Mouse (Mus musculus) liver, embryonic 16.5 days (tissue): ENCODE results near the gene Grik3. TPM values are rescaled to one million over a fixed set of nuclear protein-coding genes. Genes with fewer than 3 reads are reported as not detected.

ENCODE experiments used
- ATAC-seq: fragments of 200-750 bp; cut with Nextera tagmentation; 2 replicates; pipeline ENCODE4 v1.8.0; 2017; ENCODE audit warnings: low read depth, mild to moderate bottlenecking, moderate number of reproducible peaks, moderate library complexity
- H3K27ac ChIP-seq: fragments of 300-500 bp; sonication (generic); 2 replicates; pipeline ENCODE4 v1.5.1; 2014; ENCODE audit warnings: mild to moderate bottlenecking, low read length
- H3K27me3 ChIP-seq: fragments of 300-500 bp; sonication (generic); 2 replicates; pipeline ENCODE4 v1.6.1; 2014; ENCODE audit warnings: low read depth, low read length, mixed read lengths; ENCODE audit not compliant: control insufficient read depth, insufficient read depth
- H3K36me3 ChIP-seq: fragments of 300-500 bp; sonication (generic); 2 replicates; pipeline ENCODE4 v1.6.1; 2014; ENCODE audit warnings: mild to moderate bottlenecking; ENCODE audit not compliant: control insufficient read depth, insufficient read depth
- H3K4me1 ChIP-seq: fragments of 300-500 bp; sonication (generic); 2 replicates; pipeline ENCODE4 v1.6.1; 2014; ENCODE audit warnings: low read depth, low read length, mixed read lengths; ENCODE audit not compliant: control insufficient read depth
- H3K4me2 ChIP-seq: fragments of 300-500 bp; sonication (generic); 2 replicates; pipeline ENCODE4 v1.6.1; 2014; ENCODE audit warnings: low read depth, low read length, mixed read lengths
- H3K4me3 ChIP-seq: fragments of 300-500 bp; sonication (generic); 2 replicates; pipeline ENCODE4 v1.5.1; 2014; ENCODE audit warnings: low read depth, mild to moderate bottlenecking, low read length
- H3K9ac ChIP-seq: fragments of 300-500 bp; sonication (generic); 2 replicates; pipeline ENCODE4 v1.6.1; 2014; ENCODE audit warnings: low read depth, low read length
- H3K9me3 ChIP-seq: fragments of 300-500 bp; sonication (generic); replicated peaks from 2 replicates; pipeline ENCODE4 v1.6.1; 2016; ENCODE audit warnings: low read length; ENCODE audit not compliant: control insufficient read depth
- WGBS: fragments of 180-500 bp; shearing (Covaris S2); extraction: QIAGEN DNeasy Blood & Tissue Kit; methylation state at CpG from one replicate; pipeline ENCODE4 v1.1.7; 2014; ENCODE audit not compliant: insufficient replicate concordance; 5-methylcytosine and 5-hydroxymethylcytosine counted together
- polyA plus RNA-seq: library from polyadenylated mRNA; unstranded; fragments of >200 nt; fragmentation: Nextera tagmentation; extraction: Ambion mirVana; gene quantifications from 2 replicates; pipeline ENCODE4 v1.2.1, GENCODE M21; 2015

The Grik3 gene
- polyA plus RNA-seq, 1 experiment from 2014 or later, result not detected

GRCm38 (mm10) chr4:125488796-125489637 lies 1.5 kb upstream of the Grik3 start:
- Histone ChIP-seq H3K4me2 (no peak overlapping the region), H3K4me3 (no peak overlapping the region), H3K36me3 (no peaks in the 10 kb centered on the region), H3K9me3 (no peaks in the 10 kb centered on the region), H3K27ac (no peak overlapping the region), H3K27me3 (peaks cover 87% of the 10 kb centered on the region), H3K9ac (no peak overlapping the region), H3K4me1 (no peaks in the 10 kb centered on the region)
- no peak for ATAC-seq
- 4% methylated on average over 26 of the region's 26 CpGs for WGBS

- Histone ChIP-seq H3K9ac (no peak overlapping the region), H3K27ac (no peak overlapping the region), H3K9me3 (no peaks in the 10 kb centered on the region), H3K27me3 (peaks cover 94% of the 10 kb centered on the region), H3K4me1 (no peaks in the 10 kb centered on the region), H3K36me3 (no peaks in the 10 kb centered on the region), H3K4me2 (no peak overlapping the region), H3K4me3 (no peak overlapping the region)
- ATAC-seq, result no peak
- WGBS, result 2% methylated on average over 78 of the region's 81 CpGs
These were observed 454 bp upstream of the Grik3 start for GRCm38 (mm10) chr4:125489901-125490590.

GRCm38 (mm10) chr4:125491505-125492121 lies 1.1 kb downstream of the Grik3 start:
- Histone ChIP-seq H3K36me3 (no peaks in the 10 kb centered on the region), H3K27me3 (peaks cover 82% of the 10 kb centered on the region), H3K27ac (no peak overlapping the region), H3K9me3 (no peaks in the 10 kb centered on the region), H3K4me2 (no peak overlapping the region), H3K9ac (no peak overlapping the region), H3K4me3 (no peak overlapping the region), H3K4me1 (no peaks in the 10 kb centered on the region)
- ATAC-seq, result no peak
- 3% methylated on average over 42 of the region's 42 CpGs for WGBS

DNA sequence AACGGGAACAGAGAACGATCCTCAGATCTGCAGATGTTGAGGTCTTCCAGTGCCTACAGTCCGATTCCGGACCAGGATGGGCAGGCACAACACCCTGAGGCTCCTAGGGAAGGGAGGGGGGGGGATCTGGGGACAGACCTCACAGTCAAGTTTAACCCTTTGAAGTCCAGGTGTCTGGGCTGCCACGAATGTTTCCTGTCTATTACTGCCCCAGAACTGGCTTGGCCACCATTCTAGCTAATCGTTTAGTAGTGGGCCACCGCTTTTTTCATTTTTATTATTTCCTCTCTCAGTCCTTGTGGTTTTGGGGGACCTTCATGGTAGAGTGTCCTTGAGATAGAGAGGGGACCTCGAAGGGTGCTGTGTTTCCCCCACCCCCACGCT lies 1.6 kb downstream of the Grik3 start:
- Histone ChIP-seq H3K9ac (no peak overlapping the region), H3K27me3 (peaks cover 77% of the 10 kb centered on the region), H3K4me1 (no peaks in the 10 kb centered on the region), H3K36me3 (no peaks in the 10 kb centered on the region), H3K27ac (no peak overlapping the region), H3K4me3 (no peak overlapping the region), H3K4me2 (no peak overlapping the region), H3K9me3 (no peaks in the 10 kb centered on the region)
- 7% methylated on average over 9 of the region's 9 CpGs for WGBS
- ATAC-seq, result no peak

DNA sequence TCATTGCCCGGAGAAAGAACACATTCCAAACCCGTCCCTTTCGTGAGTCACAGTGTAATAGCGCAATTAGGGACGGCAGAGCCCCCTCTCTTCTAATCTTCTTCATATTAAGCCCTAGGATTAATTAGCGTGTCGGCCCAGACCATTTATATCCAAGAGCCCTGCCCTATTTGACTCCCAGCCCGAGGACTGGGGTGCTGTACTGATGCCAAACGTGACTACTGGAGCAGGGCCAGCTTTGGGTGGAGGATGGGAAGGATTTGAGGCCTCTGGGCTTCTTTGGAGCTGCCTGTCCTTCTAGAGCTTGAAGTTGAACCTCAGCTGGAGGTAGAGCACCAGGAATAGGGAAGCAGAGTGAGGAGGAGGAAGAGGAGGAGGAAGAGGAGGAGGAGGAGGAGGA lies 2.2 kb downstream of the Grik3 start:
- H3K4me3 ChIP-seq, result no peak overlapping the region
- H3K36me3 ChIP-seq, result no peaks in the 10 kb centered on the region
- no peak overlapping the region for H3K27ac ChIP-seq
- 23% methylated on average over 9 of the region's 9 CpGs for WGBS
- no peak for ATAC-seq
- no peaks in the 10 kb centered on the region for H3K9me3 ChIP-seq
- H3K4me1 ChIP-seq, result no peaks in the 10 kb centered on the region
- peaks cover 71% of the 10 kb centered on the region for H3K27me3 ChIP-seq
- H3K4me2 ChIP-seq, result no peak overlapping the region
- no peak overlapping the region for H3K9ac ChIP-seq

DNA sequence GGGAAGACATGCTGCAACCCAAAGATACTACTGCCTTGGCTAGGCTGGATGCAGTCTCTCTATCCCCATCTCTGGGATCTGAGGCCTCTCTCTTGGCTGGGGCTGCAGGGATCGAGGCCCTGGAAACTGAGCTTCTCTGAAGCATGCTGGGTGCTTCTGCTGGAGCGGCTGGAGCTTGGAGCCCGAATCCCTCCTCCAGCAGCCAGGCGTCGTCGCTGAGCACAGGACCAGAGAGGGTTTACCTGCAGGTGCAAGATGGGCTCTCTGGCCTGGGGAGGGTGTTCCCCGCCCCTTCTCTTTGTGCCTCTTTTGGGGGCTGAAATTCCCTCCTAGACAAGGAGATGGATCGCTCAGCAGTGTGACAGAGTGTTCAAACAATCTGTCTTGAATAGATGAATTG lies 2.6 kb downstream of the Grik3 start:
- H3K36me3 ChIP-seq, result no peaks in the 10 kb centered on the region
- ATAC-seq, result no peak
- H3K9ac ChIP-seq, result no peak overlapping the region
- H3K9me3 ChIP-seq, result no peaks in the 10 kb centered on the region
- WGBS, result 13% methylated on average over 8 of the region's 8 CpGs
- no peaks in the 10 kb centered on the region for H3K4me1 ChIP-seq
- H3K4me2 ChIP-seq, result no peak overlapping the region
- peaks cover 69% of the 10 kb centered on the region for H3K27me3 ChIP-seq
- H3K27ac ChIP-seq, result no peak overlapping the region
- H3K4me3 ChIP-seq, result no peak overlapping the region

GRCm38 (mm10) chr4:125495477-125495876 lies 5.0 kb downstream of the Grik3 start:
- Histone ChIP-seq H3K27me3 (peaks cover 46% of the 10 kb centered on the region), H3K27ac (no peak overlapping the region), H3K4me1 (no peaks in the 10 kb centered on the region), H3K36me3 (no peaks in the 10 kb centered on the region), H3K9me3 (no peaks in the 10 kb centered on the region), H3K4me3 (no peak overlapping the region), H3K9ac (no peak overlapping the region), H3K4me2 (no peak overlapping the region)
- ATAC-seq, result no peak
- WGBS, result 19% methylated on average over 8 of the region's 8 CpGs

GRCm38 (mm10) chr4:125497001-125497400 lies 6.5 kb downstream of the Grik3 start:
- Histone ChIP-seq H3K4me3 (no peak overlapping the region), H3K36me3 (no peaks in the 10 kb centered on the region), H3K27ac (no peak overlapping the region), H3K4me2 (no peak overlapping the region), H3K9me3 (no peaks in the 10 kb centered on the region), H3K4me1 (no peaks in the 10 kb centered on the region), H3K9ac (no peak overlapping the region), H3K27me3 (peaks cover 31% of the 10 kb centered on the region)
- ATAC-seq, result no peak
- 7% methylated on average over 1 of the region's 1 CpGs for WGBS

GRCm38 (mm10) chr4:125497471-125497870 lies 7.0 kb downstream of the Grik3 start:
- no peaks in the 10 kb centered on the region for H3K36me3 ChIP-seq
- H3K4me1 ChIP-seq, result no peaks in the 10 kb centered on the region
- ATAC-seq, result no peak
- H3K9ac ChIP-seq, result no peak overlapping the region
- no peak overlapping the region for H3K27ac ChIP-seq
- H3K4me2 ChIP-seq, result no peak overlapping the region
- no peaks in the 10 kb centered on the region for H3K9me3 ChIP-seq
- 15% methylated on average over 7 of the region's 7 CpGs for WGBS
- H3K27me3 ChIP-seq, result peaks cover 26% of the 10 kb centered on the region
- H3K4me3 ChIP-seq, result no peak overlapping the region
